Mouse (Mus musculus) right cerebral cortex, postnatal 36 days (tissue): Measurements from ENCODE around the gene Cmbl.

ENCODE experiments used
- DNase-seq, 2 experiments: peaks; one replicate each; pipeline ENCODE4 v3.0.0; 2022; ENCODE audit warnings: low spot score in 2 of 2, mixed read lengths in 1 of 2

Gene Cmbl

GRCm38 (mm10) chr15:31565184-31565583 lies at the start of gene Cmbl:
Gene Cmbl (plus strand): TSS chr15:31565389.
- DNase-seq: no peak

- DNase-seq: no peak
Observed at GRCm38 (mm10) chr15:31517186-31517585, 48.0 kb upstream of the Cmbl start.

- no peak for DNase-seq
Observed at GRCm38 (mm10) chr15:31518371-31518770, 46.8 kb upstream of the Cmbl start.

DNA sequence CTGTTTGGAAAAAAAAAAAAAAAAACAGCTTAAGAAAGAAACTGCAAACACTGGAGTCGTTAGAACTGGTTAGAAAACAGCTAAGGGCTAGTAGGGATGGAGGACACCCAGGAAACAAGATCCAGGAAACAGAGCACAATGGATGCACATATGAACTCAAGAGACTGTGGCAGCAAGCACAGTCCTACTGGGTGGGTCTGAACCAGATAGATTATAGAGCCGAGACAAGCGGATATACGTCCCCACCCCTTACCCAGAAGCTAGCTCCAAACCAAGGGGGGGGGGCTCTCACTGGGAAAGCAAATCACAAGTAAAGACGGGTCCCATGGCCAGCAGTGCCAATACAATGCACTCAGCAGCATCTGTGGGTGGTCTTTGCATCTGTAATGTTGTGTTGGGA lies 46.2 kb upstream of the Cmbl start:
- DNase-seq: no peak

DNA sequence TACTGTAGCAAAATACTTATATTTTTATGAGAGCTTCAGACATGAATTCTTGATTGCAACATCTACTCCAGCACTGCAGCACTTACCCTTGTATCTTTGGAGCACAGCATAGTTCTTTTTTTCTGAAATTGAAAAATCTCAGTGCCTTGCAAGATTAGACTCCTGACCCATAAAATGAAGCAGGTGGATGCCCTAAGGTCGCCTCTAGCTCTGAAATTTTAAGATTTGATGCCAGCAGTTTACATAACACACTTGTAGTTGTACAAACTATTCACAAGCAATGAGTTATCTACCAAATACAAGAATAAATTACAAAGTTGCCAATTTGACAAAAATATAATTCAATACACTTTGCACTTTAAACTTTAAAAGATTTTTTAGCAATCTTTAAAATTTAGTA lies 38.7 kb upstream of the Cmbl start:
- no peak for DNase-seq

DNA sequence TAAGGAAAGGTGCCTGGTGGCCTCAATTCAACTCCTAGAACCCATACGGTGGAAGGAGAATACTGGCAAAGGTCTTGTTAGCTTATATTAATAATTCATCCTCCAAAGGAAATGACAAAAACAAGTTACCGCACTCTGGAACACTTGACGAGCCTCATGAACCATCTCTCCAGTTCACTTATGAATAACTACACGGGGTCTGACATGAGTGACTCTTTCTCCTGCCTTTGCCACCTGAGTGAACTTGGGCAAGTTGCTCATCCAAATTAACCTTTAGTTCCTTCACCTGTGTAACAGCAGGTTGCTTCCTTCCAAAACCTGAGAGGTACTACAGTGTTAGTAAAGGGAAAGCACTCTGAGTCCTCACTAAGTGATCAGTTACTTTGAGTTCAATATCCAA lies 36.7 kb upstream of the Cmbl start:
- DNase-seq: no peak

DNA sequence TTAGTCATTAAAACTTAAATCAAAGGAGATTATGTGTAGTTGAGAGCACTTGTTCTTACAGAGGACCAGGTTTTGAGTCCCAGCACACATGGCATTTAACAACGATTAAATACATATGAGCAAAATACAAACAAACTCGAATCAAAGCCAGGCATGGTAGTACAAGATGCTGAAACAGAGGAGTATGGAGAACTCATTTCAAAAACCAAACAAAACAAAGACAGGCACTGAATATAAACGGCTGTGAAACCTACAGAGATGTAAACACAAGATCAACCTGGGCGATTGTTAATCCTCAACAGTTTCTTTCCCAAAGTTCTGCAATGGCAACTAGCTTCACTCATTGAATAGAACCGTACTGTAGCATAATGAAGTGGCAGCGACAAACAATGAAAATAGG lies 36.1 kb upstream of the Cmbl start:
- no peak for DNase-seq

DNA sequence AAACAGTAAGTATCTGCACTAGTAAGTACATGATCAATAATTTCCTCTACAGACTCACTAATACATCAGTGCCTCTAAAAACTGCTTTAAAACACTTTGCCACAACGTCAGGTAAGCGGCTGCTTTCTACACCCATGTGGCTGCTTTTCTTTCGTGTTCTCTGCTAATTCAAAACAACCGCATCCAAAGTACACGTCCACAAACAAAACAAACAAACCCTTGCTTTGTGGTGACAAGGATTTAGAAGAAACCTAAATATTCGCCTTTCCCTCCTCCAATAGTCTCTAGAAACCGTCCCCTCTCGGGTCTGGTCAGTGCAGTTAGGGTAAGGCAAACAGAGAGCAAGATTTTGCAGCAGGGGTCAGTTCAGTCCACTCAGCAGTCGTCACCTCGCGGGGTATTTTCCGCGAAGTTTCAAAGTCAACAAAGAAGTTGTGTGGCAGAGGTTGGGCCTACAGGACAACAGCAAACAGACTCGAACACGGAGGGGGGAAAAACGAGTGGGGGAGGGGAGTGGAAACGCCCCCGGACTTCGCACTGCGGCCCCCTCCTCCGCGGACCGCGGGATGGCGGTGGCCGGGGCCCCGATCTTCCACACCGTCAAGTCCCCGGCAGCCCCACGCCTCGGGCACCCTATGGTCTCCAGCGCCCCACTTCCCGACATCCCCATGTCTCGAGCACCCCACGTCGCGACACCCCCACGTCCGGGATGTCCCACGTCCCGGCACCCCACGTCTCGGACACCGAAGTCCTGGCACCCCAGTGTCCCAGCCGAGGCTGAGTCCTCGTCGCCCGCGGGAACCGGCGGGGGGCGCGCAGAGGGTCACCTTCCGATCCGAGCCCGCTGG lies 35.2 kb upstream of the Cmbl start:
- peak in 1 of 2 experiments; percentile 20 for DNase-seq

GRCm38 (mm10) chr15:31530659-31531445 lies 34.3 kb upstream of the Cmbl start, which contains the start of gene March6:
Gene March6 (minus strand): TSS chr15:31531053.
- peak; percentile 91 to 93 for DNase-seq

DNA sequence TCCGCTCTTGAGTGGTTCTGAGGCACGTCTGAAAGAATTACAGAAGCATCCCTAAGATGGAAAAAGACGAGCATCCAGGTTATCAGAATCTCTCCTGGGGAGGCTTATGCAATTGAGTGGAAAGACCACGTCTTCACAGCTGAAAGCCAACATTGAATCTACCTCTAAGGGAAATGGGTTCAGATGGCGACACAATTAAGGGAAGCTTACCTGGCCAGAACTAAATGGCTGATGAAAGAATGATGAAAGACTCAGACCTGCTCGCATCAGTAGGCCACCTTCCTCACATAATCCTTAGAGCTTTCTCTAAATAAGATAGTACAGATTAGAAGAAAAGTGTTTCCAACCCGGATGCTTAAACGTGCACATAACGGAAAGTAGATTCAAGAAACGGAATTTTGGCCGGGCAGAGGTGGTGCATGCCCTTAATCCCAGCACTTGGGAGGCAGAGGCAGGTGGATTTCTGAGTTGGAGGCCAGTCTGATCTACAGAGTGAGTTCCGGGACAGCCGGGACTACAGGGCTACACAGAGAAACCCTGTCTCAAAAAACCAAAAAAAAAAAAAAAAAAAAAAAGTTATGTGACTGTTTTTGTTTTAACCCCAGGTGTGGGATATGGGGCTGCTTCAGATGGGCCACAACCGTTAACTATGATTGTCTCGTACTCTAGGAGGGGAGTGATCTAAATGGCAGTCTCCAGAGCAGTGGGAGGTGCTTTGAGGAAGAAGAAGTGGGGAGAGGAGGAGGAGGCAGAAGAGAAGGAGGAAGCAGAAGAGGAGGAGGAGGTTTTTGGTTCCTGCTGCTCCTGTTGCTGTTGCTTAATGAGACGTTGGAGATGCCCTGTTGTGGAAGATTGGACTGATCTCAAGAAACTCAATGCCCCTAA lies 33.5 kb upstream of the Cmbl start:
- DNase-seq: no peak

DNA sequence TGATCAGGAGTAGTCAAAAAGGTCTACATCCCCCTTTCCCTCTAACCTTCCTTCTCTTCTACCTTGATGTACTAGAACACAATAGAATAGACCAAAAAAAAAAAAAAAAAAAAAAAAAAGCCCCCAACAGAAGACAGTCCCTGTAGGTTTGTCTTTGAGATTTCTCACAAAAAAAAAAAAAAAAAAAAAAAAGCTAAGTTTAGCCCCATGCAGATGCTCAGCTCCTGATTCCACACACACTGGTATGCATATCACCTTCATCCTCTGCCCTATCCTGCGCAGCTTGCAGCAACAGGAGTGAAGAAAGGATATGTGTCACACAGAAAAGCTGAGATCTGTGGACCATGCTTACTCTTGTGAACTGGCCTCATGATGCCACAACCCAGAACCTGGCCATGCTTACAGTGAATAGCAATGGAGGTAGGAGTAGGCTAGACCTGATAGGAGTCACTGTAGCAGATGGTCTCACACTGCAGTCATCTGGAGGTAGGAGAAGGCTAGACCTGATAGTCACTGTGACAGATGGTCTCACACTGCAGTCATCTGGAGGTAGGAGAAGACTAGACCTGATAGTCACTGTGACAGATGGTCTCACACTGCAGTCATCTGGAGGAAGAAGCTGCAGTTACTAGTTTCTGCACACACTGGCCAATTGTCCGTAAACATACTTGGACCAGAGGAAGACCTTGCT lies 32.7 kb upstream of the Cmbl start:
- no peak for DNase-seq

- no peak for DNase-seq
Observed at GRCm38 (mm10) chr15:31533529-31533928, 31.7 kb upstream of the Cmbl start.

GRCm38 (mm10) chr15:31534421-31535258 lies 30.5 kb upstream of the Cmbl start:
- DNase-seq: no peak

DNA sequence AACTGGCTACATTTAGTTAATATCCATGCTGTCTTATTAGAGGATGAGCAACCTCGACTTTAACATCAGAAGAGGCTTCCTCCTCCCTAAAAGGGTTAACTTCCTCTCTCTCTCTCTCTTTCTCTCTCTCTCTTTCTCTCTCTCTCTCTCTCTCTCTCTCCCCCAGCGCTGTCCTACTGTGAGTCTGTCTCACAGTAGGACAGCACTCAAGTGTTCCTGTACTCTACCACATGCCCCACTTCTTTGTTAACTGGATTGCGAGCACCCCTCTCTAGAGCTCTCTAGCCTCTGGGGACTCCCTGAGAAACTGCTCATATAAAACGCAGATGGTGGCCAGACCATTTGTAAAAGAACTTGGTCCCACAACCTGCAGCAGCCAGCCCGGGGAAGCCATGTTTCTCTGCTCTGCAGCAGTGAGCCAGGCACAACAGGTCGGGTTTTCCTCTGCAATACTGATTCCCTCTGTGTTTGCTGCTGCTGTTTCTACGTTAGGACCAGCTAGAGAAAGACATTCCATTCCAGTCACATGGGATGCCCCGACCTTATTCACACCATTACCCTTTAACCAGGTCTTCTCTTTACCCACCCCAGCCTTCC lies 29.8 kb upstream of the Cmbl start:
- no peak for DNase-seq

GRCm38 (mm10) chr15:31536051-31536737 lies 29.0 kb upstream of the Cmbl start:
- peak; percentile 70 to 82 for DNase-seq

- DNase-seq: no peak
Observed at GRCm38 (mm10) chr15:31537706-31538105, 27.5 kb upstream of the Cmbl start.

GRCm38 (mm10) chr15:31538346-31538745 lies 26.8 kb upstream of the Cmbl start:
- no peak for DNase-seq

GRCm38 (mm10) chr15:31539643-31540512 lies 25.3 kb upstream of the Cmbl start:
- DNase-seq: no peak

DNA sequence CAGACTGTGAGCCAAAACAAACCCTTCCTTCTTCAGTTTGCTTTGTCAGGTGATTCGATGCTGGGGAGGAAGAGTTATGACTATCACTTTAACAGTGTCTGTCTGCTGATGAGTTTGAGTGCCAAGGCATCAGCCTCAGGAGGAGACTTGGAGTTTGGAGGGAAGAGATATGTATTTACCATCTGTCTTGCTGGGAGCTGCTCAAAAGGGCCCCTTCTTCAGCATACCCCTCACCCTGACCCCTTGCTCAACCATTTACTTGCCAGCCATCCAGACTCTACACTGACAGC lies 24.7 kb upstream of the Cmbl start:
- no peak for DNase-seq
